Mouse (Mus musculus) ovary, postnatal 14 days (tissue): Measurements from ENCODE around the gene Ripk1.
A peak's percentile ranks its signal among the peaks of the same experiment; 100 is the strongest.

Source experiments
- DNase-seq: peaks from one replicate; pipeline ENCODE4 v3.0.0; 2022; ENCODE audit warnings: low spot score

The Ripk1 gene

DNA sequence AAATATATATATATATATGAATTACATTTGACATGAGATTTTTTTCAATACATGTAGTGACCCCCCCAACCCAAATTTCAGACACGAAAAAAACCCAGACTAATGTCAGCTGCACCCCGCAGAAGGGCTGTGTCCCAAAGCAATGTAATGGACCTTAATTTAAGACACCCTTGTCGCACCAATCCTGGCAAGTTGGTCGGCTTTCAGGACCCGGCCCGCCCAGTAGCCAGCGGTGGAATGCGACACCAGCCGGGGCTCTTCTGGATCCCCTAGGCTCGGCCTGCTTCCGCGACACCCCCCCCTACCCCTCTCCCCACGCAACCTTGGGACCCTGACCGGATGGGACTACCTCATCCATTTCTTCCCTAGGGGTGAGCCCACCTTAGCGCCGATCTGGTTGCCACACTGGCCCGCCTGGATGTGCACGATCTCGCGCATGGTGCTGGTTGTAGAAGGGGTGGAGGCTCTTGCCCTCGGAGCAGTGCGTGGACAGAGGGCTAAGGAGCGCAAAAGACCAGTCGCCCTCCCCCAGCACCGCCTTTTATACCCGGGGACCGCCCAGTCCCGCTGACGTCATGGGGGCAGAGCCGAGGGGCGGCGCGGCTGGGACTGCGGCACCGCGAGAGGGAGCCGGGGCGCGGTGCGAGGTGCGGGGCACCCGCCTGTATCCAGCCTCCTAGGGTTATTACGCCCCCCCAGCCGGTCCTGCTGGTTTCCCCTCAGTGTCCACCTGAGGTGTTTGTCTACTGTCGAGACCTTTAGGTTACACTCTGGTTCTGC is 75.5 kb downstream of the Ripk1 start, which contains the start of gene Tubb2a:
Gene Tubb2a, minus strand, starts transcription at position 516 of the 780 bp plus-strand sequence.
- DNase-seq: peak; percentile 95

GRCm38 (mm10) chr13:34078500-34079280 is 76.5 kb downstream of the Ripk1 start:
- DNase-seq: no peak

DNA sequence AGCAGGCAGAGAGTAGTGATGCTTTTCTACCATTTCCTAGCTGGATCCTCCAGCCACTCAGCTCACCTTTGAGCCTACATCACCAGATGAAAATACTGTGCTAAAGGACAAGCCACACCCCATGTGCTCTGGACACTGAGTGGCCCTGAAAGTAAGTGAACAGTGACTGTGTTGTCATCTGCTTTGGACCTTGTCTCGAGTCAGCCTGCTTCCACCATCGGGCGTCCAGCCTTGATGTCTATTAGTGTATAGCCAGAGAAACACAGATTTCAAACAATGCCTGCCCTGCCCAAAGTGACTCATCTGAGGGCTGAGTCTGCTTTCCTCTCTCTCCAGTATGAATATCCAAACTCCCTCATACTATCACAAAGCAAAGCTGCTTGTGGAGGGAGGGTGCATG is 77.6 kb downstream of the Ripk1 start:
- no peak for DNase-seq

GRCm38 (mm10) chr13:34081926-34082325 is 79.8 kb downstream of the Ripk1 start:
- DNase-seq: no peak

DNA sequence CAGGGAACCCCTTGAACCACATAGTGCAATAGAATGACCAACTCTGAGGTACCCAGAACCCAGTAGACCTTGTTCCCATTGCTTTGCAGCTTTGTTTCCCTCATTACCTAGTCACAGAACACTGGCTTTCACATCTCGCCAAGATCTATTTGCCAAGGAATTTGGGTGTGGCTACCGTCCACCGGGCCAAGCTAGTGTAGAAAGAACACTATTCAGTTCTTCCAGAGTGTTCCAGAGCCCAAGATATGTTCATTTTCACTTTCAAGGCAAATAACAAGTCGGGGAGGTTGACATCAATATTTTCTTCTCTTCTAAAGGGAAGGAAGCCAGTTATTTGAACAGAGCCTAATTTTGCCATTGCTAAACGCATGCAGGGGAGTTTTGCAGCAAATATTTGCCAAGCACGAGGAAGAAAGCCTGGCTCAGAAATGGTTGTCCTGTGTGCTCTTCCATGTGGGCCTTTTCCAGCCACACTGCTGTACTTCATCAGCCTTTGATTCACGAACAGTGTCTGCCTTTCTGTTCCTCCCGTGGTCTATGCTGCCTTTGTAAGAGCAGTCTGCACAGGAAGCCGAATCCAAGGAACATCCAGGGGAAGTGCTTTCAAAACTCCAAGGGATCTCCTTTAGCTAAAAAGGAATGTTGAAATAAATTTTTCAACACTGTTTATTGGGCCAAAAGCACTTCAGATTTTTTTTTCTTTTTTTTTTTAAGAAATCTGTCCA is 82.0 kb downstream of the Ripk1 start:
- no peak for DNase-seq
